Mouse (Mus musculus): Measurements from ENCODE around the gene Cbx4. TPM values are rescaled to one million over a fixed set of nuclear protein-coding genes. Genes with fewer than 3 reads are reported as not detected.

Cbx4 gene
- total and polyA plus RNA-seq, 3 experiments: 4.7 to 12.3 (median 8.1) TPM

GRCm38 (mm10) chr11:119040600-119041324 is 45.3 kb downstream of the Cbx4 start, which contains the start of gene Cbx8:
Cbx8 (minus strand) TSS chr11:119040969.
- WGBS: 1% methylated on average over 58 of the region's 63 CpGs

GRCm38 (mm10) chr11:119039732-119040512 is 46.1 kb downstream of the Cbx4 start:
- H3K36me3 ChIP-seq (ENCODE audit: control insufficient read depth, insufficient read depth, low read length): no peaks in the 10 kb centered on the region
- H3K4me1 ChIP-seq (ENCODE audit: control insufficient read depth, insufficient read depth, low read length): peaks cover 12% of the 10 kb centered on the region
- peaks cover 18% of the 10 kb centered on the region for H3K27me3 ChIP-seq (ENCODE audit: control insufficient read depth, insufficient read depth, low read length)
- H3K4me3 ChIP-seq: peak overlapping the region; percentile 85
- WGBS: 27% methylated on average over 21 of the region's 21 CpGs
- H3K79me2 ChIP-seq (replicated peaks; ENCODE audit: control insufficient read depth, insufficient read depth, low read length): no peaks in the 10 kb centered on the region
- intact Hi-C loops (cut with DNase I): loop anchor here (2.0 kb wide), 1 partner anchor 15 kb away; no protein-coding TSS in a partner anchor
- H3K9ac ChIP-seq (ENCODE audit: low read depth, low read length): peak overlapping the region; percentile 96
- TF ChIP-seq EP300 (IDR thresholded peaks at IDR 0.05; ENCODE audit: insufficient read depth, low read depth, low read length): no peak
- TF ChIP-seq POLR2A (IDR thresholded peaks at IDR 0.05; ENCODE audit: insufficient read depth, low read depth, low read length): no peak
- TF ChIP-seq CTCF (IDR thresholded peaks at IDR 0.05): no peak
- H3K27ac ChIP-seq: peak overlapping the region; percentile 92
- no peak for DNase-seq

More at GRCm38 (mm10) chr11:119040600-119041324, 45.3 kb downstream of the Cbx4 start, which contains the start of gene Cbx8:
- peak; percentile 99 to 100 for DNase-seq
- Histone ChIP-seq H3K27me3 (ENCODE audit: control insufficient read depth, insufficient read depth, low read length) (peaks cover 16% of the 10 kb centered on the region), H3K4me1 (ENCODE audit: control insufficient read depth, insufficient read depth, low read length) (peaks cover 12% of the 10 kb centered on the region), H3K36me3 (ENCODE audit: control insufficient read depth, insufficient read depth, low read length) (no peaks in the 10 kb centered on the region), H3K79me2 (replicated peaks; ENCODE audit: control insufficient read depth, insufficient read depth, low read length) (no peaks in the 10 kb centered on the region), H3K4me3 (peak within 1 kb of the TSS; percentile 85), H3K9ac (ENCODE audit: low read depth, low read length) (peak within 1 kb of the TSS; percentile 96), H3K27ac (peak within 1 kb of the TSS; percentile 92)
- no peak for TF ChIP-seq CTCF (IDR thresholded peaks at IDR 0.05)
- TF ChIP-seq EP300 (IDR thresholded peaks at IDR 0.05; ENCODE audit: insufficient read depth, low read depth, low read length): peak; percentile 66; the same call in 1 of the 2 replicates
- peak; percentile 91 for TF ChIP-seq POLR2A (IDR thresholded peaks at IDR 0.05; ENCODE audit: insufficient read depth, low read depth, low read length)
- intact Hi-C loops (cut with DNase I): loop anchor here (2.0 kb wide), 1 partner anchor 14 kb away; no protein-coding TSS in a partner anchor

- TF ChIP-seq POLR2A (IDR thresholded peaks at IDR 0.05; ENCODE audit: insufficient read depth, low read depth, low read length): no peak
- TF ChIP-seq CTCF (IDR thresholded peaks at IDR 0.05): no peak
- TF ChIP-seq EP300 (IDR thresholded peaks at IDR 0.05; ENCODE audit: insufficient read depth, low read depth, low read length): no peak
- H3K4me1 ChIP-seq (ENCODE audit: control insufficient read depth, insufficient read depth, low read length): peaks cover 9% of the 10 kb centered on the region
- no peak overlapping the region for H3K4me3 ChIP-seq
- no peak for DNase-seq
- no peaks in the 10 kb centered on the region for H3K36me3 ChIP-seq (ENCODE audit: control insufficient read depth, insufficient read depth, low read length)
- intact Hi-C loops (cut with DNase I): no loop called here
- no peak overlapping the region for H3K9ac ChIP-seq (ENCODE audit: low read depth, low read length)
- H3K27ac ChIP-seq: no peak overlapping the region
- H3K79me2 ChIP-seq (replicated peaks; ENCODE audit: control insufficient read depth, insufficient read depth, low read length): no peaks in the 10 kb centered on the region
- H3K27me3 ChIP-seq (ENCODE audit: control insufficient read depth, insufficient read depth, low read length): peaks cover 13% of the 10 kb centered on the region
- 85% methylated on average over 22 of the region's 22 CpGs for WGBS
Observed at GRCm38 (mm10) chr11:119038744-119039484, 47.1 kb downstream of the Cbx4 start.

- H3K27me3 ChIP-seq (ENCODE audit: control insufficient read depth, insufficient read depth, low read length): peaks cover 11% of the 10 kb centered on the region
- no peaks in the 10 kb centered on the region for H3K79me2 ChIP-seq (replicated peaks; ENCODE audit: control insufficient read depth, insufficient read depth, low read length)
- H3K4me1 ChIP-seq (ENCODE audit: control insufficient read depth, insufficient read depth, low read length): peaks cover 9% of the 10 kb centered on the region
- intact Hi-C loops (cut with DNase I): no loop called here
- no peak for TF ChIP-seq POLR2A (IDR thresholded peaks at IDR 0.05; ENCODE audit: insufficient read depth, low read depth, low read length)
- no peak for TF ChIP-seq CTCF (IDR thresholded peaks at IDR 0.05)
- no peak for TF ChIP-seq EP300 (IDR thresholded peaks at IDR 0.05; ENCODE audit: insufficient read depth, low read depth, low read length)
- no peaks in the 10 kb centered on the region for H3K36me3 ChIP-seq (ENCODE audit: control insufficient read depth, insufficient read depth, low read length)
- no peak overlapping the region for H3K4me3 ChIP-seq
- H3K9ac ChIP-seq (ENCODE audit: low read depth, low read length): no peak overlapping the region
- 82% methylated on average over 18 of the region's 18 CpGs for WGBS
- no peak overlapping the region for H3K27ac ChIP-seq
- no peak for DNase-seq
Observed at GRCm38 (mm10) chr11:119037780-119038401, 48.1 kb downstream of the Cbx4 start.
